Mouse (Mus musculus) stomach, embryonic 16.5 days (tissue): ENCODE data around the gene Stil. TPM values are rescaled to one million over a fixed set of nuclear protein-coding genes. Genes with fewer than 3 reads are reported as not detected.

ENCODE experiments used
- ATAC-seq: fragments of 200-750 bp; cut with Nextera tagmentation; 2 replicates; pipeline ENCODE4 v1.8.0; 2017; ENCODE audit warnings: moderate number of reproducible peaks, moderate TSS enrichment; ENCODE audit not compliant: insufficient read depth, low FRiP score
- H3K27ac ChIP-seq: fragments of 300-500 bp; sonication (generic); 2 replicates; pipeline ENCODE4 v1.5.1; 2014; ENCODE audit warnings: low read length
- H3K27me3 ChIP-seq: fragments of 300-500 bp; sonication (generic); 2 replicates; pipeline ENCODE4 v1.6.1; 2014; ENCODE audit warnings: low read length, control low read depth, mixed read lengths; ENCODE audit not compliant: control insufficient read depth, insufficient read depth
- H3K36me3 ChIP-seq: fragments of 300-500 bp; sonication (generic); 2 replicates; pipeline ENCODE4 v1.6.1; 2014; ENCODE audit warnings: low read length; ENCODE audit not compliant: control insufficient read depth, insufficient read depth
- H3K4me1 ChIP-seq: fragments of 300-500 bp; sonication (generic); 2 replicates; pipeline ENCODE4 v1.6.1; 2014; ENCODE audit warnings: low read length, control low read depth, mixed read lengths; ENCODE audit not compliant: control insufficient read depth, insufficient read depth
- H3K4me2 ChIP-seq: fragments of 300-500 bp; sonication (generic); 2 replicates; pipeline ENCODE4 v1.6.1; 2014; ENCODE audit warnings: low read depth, low read length, mixed read lengths
- H3K4me3 ChIP-seq: fragments of 300-500 bp; sonication (generic); replicated peaks from 2 replicates; pipeline ENCODE4 v1.5.1; 2014; ENCODE audit warnings: mild to moderate bottlenecking, low read length
- H3K9ac ChIP-seq: fragments of 300-500 bp; sonication (generic); 2 replicates; pipeline ENCODE4 v1.6.1; 2014; ENCODE audit warnings: low read length
- H3K9me3 ChIP-seq: fragments of 300-500 bp; sonication (generic); replicated peaks from 2 replicates; pipeline ENCODE4 v1.6.1; 2016; ENCODE audit warnings: low read length, control low read depth; ENCODE audit not compliant: control insufficient read depth
- WGBS: fragments of 180-500 bp; shearing (Covaris S2); extraction: QIAGEN DNeasy Blood & Tissue Kit; methylation state at CpG from one replicate; pipeline ENCODE4 v1.1.7; 2014; 5-methylcytosine and 5-hydroxymethylcytosine counted together
- polyA plus RNA-seq: library from polyadenylated mRNA; unstranded; fragments of >200 nt; fragmentation: Nextera tagmentation; extraction: Ambion mirVana; gene quantifications from 2 replicates; pipeline ENCODE4 v1.2.1, GENCODE M21; 2015

The Stil gene
- polyA plus RNA-seq, 1 experiment from 2014 or later = 10.2 TPM

DNA sequence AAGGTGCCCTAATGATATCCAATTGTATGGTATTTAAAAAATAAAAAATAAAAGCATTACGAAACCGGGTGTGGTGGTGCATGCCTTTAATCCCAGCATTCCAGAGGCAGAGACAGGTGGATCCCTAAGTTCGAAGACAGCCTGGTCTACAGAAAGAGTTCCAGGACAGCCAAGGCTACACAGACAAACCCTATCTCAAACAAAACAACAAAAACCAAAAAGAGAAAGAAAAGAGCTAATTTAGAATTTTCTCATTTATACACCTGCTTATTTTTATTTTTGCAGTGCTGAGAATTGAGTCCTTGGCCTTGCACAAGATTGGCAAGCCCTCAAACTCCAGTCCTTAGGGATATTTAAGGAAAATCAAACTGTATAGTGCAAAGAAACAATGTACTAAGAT lies 55.7 kb downstream of the Stil start:
- WGBS = 30% methylated on average over 3 of the region's 3 CpGs
- H3K27me3 ChIP-seq = peaks cover 86% of the 10 kb centered on the region
- H3K4me1 ChIP-seq = peaks cover 19% of the 10 kb centered on the region
- no peak overlapping the region for H3K4me2 ChIP-seq
- no peak for ATAC-seq
- no peaks in the 10 kb centered on the region for H3K9me3 ChIP-seq
- H3K36me3 ChIP-seq = no peaks in the 10 kb centered on the region
- H3K9ac ChIP-seq = no peak overlapping the region
- no peak overlapping the region for H3K4me3 ChIP-seq
- no peak overlapping the region for H3K27ac ChIP-seq

- peak within 1 kb of the TSS; percentile 66 for H3K9ac ChIP-seq
- H3K4me1 ChIP-seq = peaks cover 19% of the 10 kb centered on the region
- H3K27ac ChIP-seq = peak within 1 kb of the TSS; percentile 41
- no peaks in the 10 kb centered on the region for H3K9me3 ChIP-seq
- peaks cover 88% of the 10 kb centered on the region for H3K27me3 ChIP-seq
- peak within 1 kb of the TSS; percentile 47 for H3K4me3 ChIP-seq
- peak; percentile 56 for ATAC-seq
- peak within 1 kb of the TSS; percentile 64 for H3K4me2 ChIP-seq
- no peaks in the 10 kb centered on the region for H3K36me3 ChIP-seq
- under 1% methylated on average over 59 of the region's 60 CpGs for WGBS
Measured at GRCm38 (mm10) chr4:115056371-115056920, 56.5 kb downstream of the Stil start, which contains the start of gene Tal1. Gene Tal1, plus strand, starts transcription at chr4:115056426.

DNA sequence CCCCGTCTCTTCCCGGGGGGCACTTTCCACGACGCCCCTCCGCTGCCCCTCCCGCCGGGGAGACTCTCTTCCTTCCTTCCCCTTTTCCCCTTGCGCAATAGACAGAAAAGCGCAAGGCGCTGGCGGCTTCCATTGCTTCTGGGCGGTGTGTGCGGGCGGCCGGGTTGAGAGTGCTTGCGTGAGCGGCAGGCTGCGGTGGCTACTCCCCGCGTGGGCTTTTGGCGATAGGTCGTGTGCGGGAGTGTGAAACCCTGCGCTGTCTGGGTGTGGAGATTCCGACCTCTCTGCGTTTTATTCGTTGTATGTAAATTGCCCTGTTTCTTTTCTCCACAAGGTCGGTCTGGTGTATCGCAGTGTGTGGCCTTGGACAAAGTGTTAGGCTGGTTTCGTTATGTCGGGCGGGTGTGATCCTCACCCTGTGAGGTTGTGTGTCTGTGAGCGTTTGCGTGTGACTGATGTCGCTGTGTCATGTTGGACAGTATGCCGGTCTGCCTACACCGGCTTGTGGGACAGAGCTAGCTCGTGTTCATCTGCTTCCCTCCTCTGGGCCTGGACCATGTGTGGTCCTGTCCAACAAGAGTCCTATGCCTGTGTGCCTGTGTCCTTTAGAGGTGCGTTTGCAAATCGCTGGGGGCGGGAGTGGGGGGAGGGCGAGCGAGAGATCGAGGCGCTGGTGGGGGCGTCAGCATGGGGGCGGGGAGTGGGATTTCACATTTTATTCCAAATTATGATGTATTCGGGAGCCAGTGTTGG lies 57.1 kb downstream of the Stil start:
- Histone ChIP-seq H3K4me3 (peak overlapping the region; percentile 47), H3K9me3 (no peaks in the 10 kb centered on the region), H3K4me1 (peaks cover 19% of the 10 kb centered on the region), H3K27me3 (peaks cover 89% of the 10 kb centered on the region), H3K9ac (peak overlapping the region; percentile 66), H3K4me2 (peak overlapping the region; percentile 64), H3K27ac (peak overlapping the region; percentile 41), H3K36me3 (no peaks in the 10 kb centered on the region)
- ATAC-seq = peak; percentile 49
- WGBS = under 1% methylated on average over 48 of the region's 48 CpGs

DNA sequence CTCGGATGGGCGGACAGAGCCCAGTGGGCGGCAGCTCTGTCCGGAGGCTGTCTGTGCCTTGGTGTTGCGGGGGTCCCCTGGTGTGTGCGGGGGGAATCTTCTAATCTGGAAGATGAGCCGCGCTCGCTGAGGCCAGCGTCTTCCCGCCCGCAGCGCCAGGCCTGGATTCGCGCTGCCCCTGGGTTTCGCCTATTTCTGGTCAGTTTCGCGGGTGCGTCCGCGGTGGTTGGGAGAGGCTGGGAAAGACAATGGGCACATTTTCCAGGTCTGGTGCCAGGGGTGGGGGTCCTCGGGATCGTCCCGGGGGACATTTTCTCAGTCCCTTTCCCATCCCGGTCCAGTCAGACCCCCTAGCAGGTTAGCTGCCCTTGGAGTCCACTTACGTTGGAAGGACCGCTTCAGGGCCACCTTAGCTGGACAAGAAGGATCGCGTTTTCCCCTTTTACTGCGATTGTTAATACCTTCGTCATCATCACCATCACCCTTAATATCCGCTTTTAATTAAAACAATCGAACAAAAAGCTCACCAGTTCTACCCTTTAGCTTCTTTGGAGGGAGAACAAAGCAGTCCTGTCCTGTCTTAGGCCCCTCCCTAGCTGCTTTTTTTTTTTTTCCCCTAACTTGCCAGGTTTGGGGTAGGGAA lies 57.8 kb downstream of the Stil start:
- no peak overlapping the region; the same call in none of the 2 replicates for H3K27ac ChIP-seq
- no peaks in the 10 kb centered on the region for H3K36me3 ChIP-seq
- H3K9ac ChIP-seq = peak overlapping the region; percentile 66
- peaks cover 88% of the 10 kb centered on the region for H3K27me3 ChIP-seq
- H3K4me1 ChIP-seq = peaks cover 20% of the 10 kb centered on the region
- peak overlapping the region; percentile 64 for H3K4me2 ChIP-seq
- ATAC-seq = no peak
- H3K4me3 ChIP-seq = peak overlapping the region; percentile 47
- under 1% methylated on average over 33 of the region's 33 CpGs for WGBS
- no peaks in the 10 kb centered on the region for H3K9me3 ChIP-seq

DNA sequence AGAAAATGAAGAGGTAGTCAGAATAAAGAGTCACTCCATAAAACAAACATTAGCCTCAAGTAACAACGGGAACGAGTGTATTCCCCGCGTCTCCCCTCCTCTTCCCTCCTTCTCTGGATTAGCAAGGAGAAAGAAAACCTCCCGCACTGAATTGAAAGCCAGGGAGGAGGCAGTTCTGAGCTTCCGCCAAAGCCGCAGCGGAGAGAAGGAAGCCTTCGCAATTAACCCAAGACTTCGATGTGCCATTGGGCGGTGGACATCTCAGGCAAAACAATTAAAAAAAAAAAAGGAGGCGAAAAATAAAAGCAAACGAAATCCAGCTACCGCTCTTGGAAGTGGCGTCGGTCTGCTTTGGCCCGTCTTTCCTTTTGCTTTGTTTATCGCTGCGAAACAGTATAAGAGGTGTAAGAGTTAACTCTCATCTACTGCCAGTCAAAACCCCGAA lies 58.4 kb downstream of the Stil start:
- Histone ChIP-seq H3K36me3 (no peaks in the 10 kb centered on the region), H3K4me3 (peak overlapping the region; percentile 47), H3K27me3 (peaks cover 90% of the 10 kb centered on the region), H3K4me1 (peaks cover 21% of the 10 kb centered on the region), H3K9me3 (no peaks in the 10 kb centered on the region), H3K4me2 (peak overlapping the region; percentile 64), H3K9ac (0 out of 2 replicates have a peak overlapping the region, but pooled peaks have one; percentile 35), H3K27ac (no peak overlapping the region; the same call in 1 of the 2 replicates)
- no peak for ATAC-seq
- 2% methylated on average over 20 of the region's 20 CpGs for WGBS

DNA sequence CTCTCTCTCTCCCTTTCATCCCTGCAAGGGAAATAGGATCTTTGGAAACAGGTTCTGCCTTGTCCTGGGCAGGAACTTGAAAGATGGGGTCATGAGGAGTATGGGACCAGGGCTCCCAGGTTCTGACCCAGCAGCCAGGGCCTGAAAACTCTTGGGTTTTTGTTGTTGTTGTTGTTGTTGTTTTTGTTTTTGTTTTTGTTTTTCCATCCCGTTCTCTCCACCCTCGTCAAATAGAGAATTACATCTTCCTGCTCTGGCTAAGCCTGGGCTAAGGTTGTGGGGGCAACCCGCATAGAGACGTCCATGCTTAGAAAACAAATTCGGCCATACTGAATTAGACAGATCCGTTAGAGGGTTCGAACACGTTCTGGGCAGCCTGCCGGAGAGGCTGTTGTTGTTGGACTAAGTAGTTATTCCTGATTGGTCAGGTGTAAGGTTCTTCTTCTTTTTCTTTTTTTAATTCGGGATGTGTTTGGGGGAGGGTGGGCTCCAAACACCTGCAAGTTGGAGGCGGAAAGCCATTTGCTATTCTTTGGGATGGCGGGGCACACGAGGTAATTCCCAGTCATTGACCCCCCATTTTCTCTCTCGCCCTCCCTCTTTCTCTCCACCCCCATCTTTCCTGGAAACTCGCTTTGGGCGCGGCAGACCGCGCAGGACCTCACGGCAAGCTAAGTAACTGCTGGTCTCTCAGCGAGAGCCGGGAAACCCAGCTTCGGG lies 59.1 kb downstream of the Stil start:
- H3K27ac ChIP-seq = peak overlapping the region; percentile 57; the same call in 1 of the 2 replicates
- no peak for ATAC-seq

DNA sequence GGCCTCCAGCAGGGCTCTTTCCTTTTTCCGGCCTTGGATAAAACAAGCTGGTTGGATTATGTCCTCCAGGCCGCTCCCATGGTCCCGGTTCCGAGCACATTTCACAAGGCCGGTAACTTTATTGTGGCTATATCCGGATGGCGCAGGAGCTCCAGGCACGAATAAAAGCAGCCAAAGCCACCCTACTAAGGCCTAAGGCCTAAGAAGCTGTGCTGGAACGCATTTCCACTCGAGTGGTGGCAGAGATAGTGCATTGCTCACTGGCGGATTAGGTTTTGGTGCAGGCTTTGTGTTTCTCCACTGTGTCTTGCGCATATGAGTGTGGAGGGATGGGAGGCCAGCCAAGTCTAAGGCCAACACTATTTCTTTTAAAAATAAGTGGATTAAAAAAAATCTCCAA lies 59.9 kb downstream of the Stil start:
- Histone ChIP-seq H3K9ac (peak overlapping the region; percentile 38; the same call in 1 of the 2 replicates), H3K9me3 (no peaks in the 10 kb centered on the region), H3K27ac (no peak overlapping the region; the same call in 1 of the 2 replicates), H3K27me3 (peaks cover 94% of the 10 kb centered on the region), H3K36me3 (no peaks in the 10 kb centered on the region), H3K4me3 (peak overlapping the region; percentile 25), H3K4me1 (peaks cover 21% of the 10 kb centered on the region), H3K4me2 (peak overlapping the region; percentile 19; the same call in 1 of the 2 replicates)
- WGBS = 23% methylated on average over 12 of the region's 12 CpGs
- ATAC-seq = no peak

More for the DNA sequence above, 59.1 kb downstream of the Stil start:
- Histone ChIP-seq H3K27me3 (peaks cover 93% of the 10 kb centered on the region), H3K4me3 (peak overlapping the region; percentile 47), H3K9me3 (no peaks in the 10 kb centered on the region), H3K36me3 (no peaks in the 10 kb centered on the region), H3K4me1 (peaks cover 21% of the 10 kb centered on the region), H3K9ac (peak overlapping the region; percentile 26; the same call in 1 of the 2 replicates), H3K4me2 (peak overlapping the region; percentile 64; the same call in 1 of the 2 replicates)
- 4% methylated on average over 23 of the region's 23 CpGs for WGBS

GRCm38 (mm10) chr4:115060753-115061152 lies 60.8 kb downstream of the Stil start:
- whole genome bisulfite sequencing = 30% methylated on average over 3 of the region's 3 CpGs
- peaks cover 93% of the 10 kb centered on the region for H3K27me3 ChIP-seq
- no peak for ATAC-seq

More at GRCm38 (mm10) chr4:115060753-115061152, 60.8 kb downstream of the Stil start:
- Histone ChIP-seq H3K4me3 (peak overlapping the region; percentile 25; the same call in 1 of the 2 replicates), H3K36me3 (no peaks in the 10 kb centered on the region), H3K4me1 (peaks cover 21% of the 10 kb centered on the region), H3K9ac (no peak overlapping the region), H3K9me3 (no peaks in the 10 kb centered on the region), H3K4me2 (peak overlapping the region; percentile 19; the same call in 1 of the 2 replicates), H3K27ac (no peak overlapping the region)
